Mouse (Mus musculus) left cerebral cortex, postnatal 14 days (tissue): Measurements from ENCODE around the gene Actrt2. TPM values are rescaled to one million over a fixed set of nuclear protein-coding genes. Genes with fewer than 3 reads are reported as not detected.
A peak's percentile ranks its signal among the peaks of the same experiment; 100 is the strongest.

ENCODE experiments used
- DNase-seq, 2 experiments: peaks; one replicate each; pipeline ENCODE4 v3.0.0; 2021 to 2022; ENCODE audit warnings: low spot score in 2 of 2, mixed read lengths in 1 of 2
- intact Hi-C: fragments of 180-260 bp; cut with DNase I; formaldehyde crosslinking; loops from one replicate; pipeline ENCODE4 v1.15.1; 2025
- total RNA-seq, 2 experiments: library from RNA; stranded (reverse); gene quantifications; 2 replicates each; pipeline ENCODE4 v1.2.3; 2021

Actrt2 gene
- total RNA-seq, 2 experiments from 2014 or later = not detected

- intact Hi-C loops = no loop called here
- no peak for DNase-seq
Observed at GRCm38 (mm10) chr4:154640443-154641295, 27.0 kb downstream of the Actrt2 start.

- intact Hi-C loops = loop anchor here (5.0 to 10.0 kb wide), 2 partner anchors 88 to 305 kb away; partner anchors contain the start of gene B230104I21Rik
- no peak for DNase-seq
Observed at GRCm38 (mm10) chr4:154639591-154640442, 27.9 kb downstream of the Actrt2 start.

- intact Hi-C loops = loop anchor here (5.0 to 10.0 kb wide), 2 partner anchors 87 to 304 kb away; partner anchors contain the start of gene B230104I21Rik
- no peak for DNase-seq
Observed at GRCm38 (mm10) chr4:154639126-154639525, 28.5 kb downstream of the Actrt2 start.

GRCm38 (mm10) chr4:154638320-154638886, 29.3 kb downstream of the Actrt2 start:
- intact Hi-C loops = loop anchor here (5.0 to 10.0 kb wide), 2 partner anchors 86 to 304 kb away; partner anchors contain the start of gene B230104I21Rik
- DNase-seq = no peak

GRCm38 (mm10) chr4:154637468-154638319, 30.0 kb downstream of the Actrt2 start:
- intact Hi-C loops = loop anchor here (2.0 to 10.0 kb wide), 3 partner anchors 85 to 303 kb away; partner anchors contain the start of gene B230104I21Rik
- DNase-seq = no peak

- peak in 1 of 2 experiments; percentile 31 for DNase-seq
- intact Hi-C loops = loop anchor here (2.0 to 10.0 kb wide), 3 partner anchors 85 to 302 kb away; partner anchors contain the start of gene B230104I21Rik
Observed at GRCm38 (mm10) chr4:154636721-154637311, 30.9 kb downstream of the Actrt2 start, which contains the start of gene Prdm16. Prdm16 (minus strand) TSS chr4:154636873.

- peak in 1 of 2 experiments; percentile 38 for DNase-seq
- intact Hi-C loops = loop anchor here (2.0 to 10.0 kb wide), 3 partner anchors 84 to 301 kb away; partner anchors contain the start of gene B230104I21Rik
Observed at GRCm38 (mm10) chr4:154636053-154636433, 31.6 kb downstream of the Actrt2 start.

- intact Hi-C loops = loop anchor here (2.0 to 10.0 kb wide), 3 partner anchors 83 to 301 kb away; partner anchors contain the start of gene B230104I21Rik
- DNase-seq = no peak
Observed at GRCm38 (mm10) chr4:154635241-154636052, 32.2 kb downstream of the Actrt2 start.

- intact Hi-C loops = loop anchor here (5.0 to 10.0 kb wide), 2 partner anchors 82 to 300 kb away; partner anchors contain the start of gene B230104I21Rik
- no peak for DNase-seq
Observed at GRCm38 (mm10) chr4:154634470-154635240, 33.0 kb downstream of the Actrt2 start.

GRCm38 (mm10) chr4:154634001-154634400, 33.7 kb downstream of the Actrt2 start:
- intact Hi-C loops = loop anchor here (10.0 kb wide), 1 partner anchor 299 kb away; the partner anchor contains the start of gene B230104I21Rik
- no peak for DNase-seq

GRCm38 (mm10) chr4:154632800-154633764, 34.6 kb downstream of the Actrt2 start:
- intact Hi-C loops = loop anchor here (10.0 kb wide), 1 partner anchor 298 kb away; the partner anchor contains the start of gene B230104I21Rik
- DNase-seq = no peak

- intact Hi-C loops = loop anchor here (10.0 kb wide), 1 partner anchor 296 kb away; the partner anchor contains the start of gene B230104I21Rik
Observed at GRCm38 (mm10) chr4:154630763-154631162, 36.9 kb downstream of the Actrt2 start.

GRCm38 (mm10) chr4:154627419-154628142, 40.1 kb downstream of the Actrt2 start:
- DNase-seq = no peak
- intact Hi-C loops = no loop called here

More at GRCm38 (mm10) chr4:154630763-154631162, 36.9 kb downstream of the Actrt2 start:
- no peak for DNase-seq

- DNase-seq = no peak
- intact Hi-C loops = no loop called here
Observed at GRCm38 (mm10) chr4:154626282-154626681, 41.4 kb downstream of the Actrt2 start.
